Mouse (Mus musculus) cerebral cortex, adult 2 months (tissue): ENCODE results near the gene Clk4.

Experiments
- WGBS: fragments of 180-500 bp; shearing (Covaris S2); methylation state at CpG from one replicate; pipeline ENCODE4 v1.1.7; 2018; 5-methylcytosine and 5-hydroxymethylcytosine counted together

Clk4 gene

GRCm38 (mm10) chr11:51308306-51308705 is 46.8 kb downstream of the Clk4 start:
- WGBS = 73% methylated on average over 5 of the region's 5 CpGs

- WGBS = 89% methylated on average over 8 of the region's 8 CpGs
Observed at GRCm38 (mm10) chr11:51311846-51312245, 50.3 kb downstream of the Clk4 start.

GRCm38 (mm10) chr11:51315991-51316810 is 54.7 kb downstream of the Clk4 start:
- WGBS = 86% methylated on average over 7 of the region's 7 CpGs

- WGBS = 65% methylated on average over 6 of the region's 6 CpGs
Observed at GRCm38 (mm10) chr11:51326908-51327307, 65.4 kb downstream of the Clk4 start.

- WGBS = 73% methylated on average over 12 of the region's 12 CpGs
Observed at GRCm38 (mm10) chr11:51328387-51328942, 66.9 kb downstream of the Clk4 start.

GRCm38 (mm10) chr11:51329837-51330714 is 68.5 kb downstream of the Clk4 start:
- WGBS = 77% methylated on average over 11 of the region's 11 CpGs
